Mouse (Mus musculus) spleen, adult 2 months (tissue): ENCODE results near the gene Gfod2. TPM values are rescaled to one million over a fixed set of nuclear protein-coding genes. Genes with fewer than 3 reads are reported as not detected.

Source experiments
- DNase-seq, 2 experiments: peaks; one replicate each; pipeline versions ENCODE4 v3.0.0 to v3.0.0-alpha.2; 2012 to 2021; ENCODE audit warnings: low spot score in 2 of 2, low read depth in 1 of 2
- H3K27ac ChIP-seq: fragments of 200-500 bp; 2 replicates; pipeline ENCODE4 v1.5.1; 2012; ENCODE audit warnings: low read length, inconsistent platforms; ENCODE audit not compliant: insufficient read depth
- H3K27me3 ChIP-seq: fragments of 200-500 bp; 2 replicates; pipeline ENCODE4 v1.6.1; 2012; ENCODE audit warnings: mild to moderate bottlenecking, moderate library complexity, low read length, inconsistent platforms; ENCODE audit not compliant: control insufficient read depth, insufficient read depth
- H3K36me3 ChIP-seq: fragments of 200-500 bp; 2 replicates; pipeline ENCODE4 v1.6.1; 2012; ENCODE audit warnings: mild to moderate bottlenecking, low read length, inconsistent platforms; ENCODE audit not compliant: control insufficient read depth, insufficient read depth
- H3K4me1 ChIP-seq: fragments of 200-500 bp; 2 replicates; pipeline ENCODE4 v1.6.1; 2011; ENCODE audit warnings: inconsistent platforms; ENCODE audit not compliant: control insufficient read depth, insufficient read depth, insufficient read length
- H3K4me3 ChIP-seq: fragments of 200-500 bp; 2 replicates; pipeline ENCODE4 v1.5.1; 2011; ENCODE audit warnings: mild to moderate bottlenecking, inconsistent platforms; ENCODE audit not compliant: insufficient read depth, insufficient read length; ENCODE audit errors: extremely low read depth
- CTCF ChIP-seq: fragments of 200-500 bp; IDR thresholded peaks from 2 replicates; pipeline ENCODE4 v1.5.1; 2011; ENCODE audit warnings: mild to moderate bottlenecking, inconsistent platforms; ENCODE audit not compliant: insufficient read depth, insufficient read length, insufficient replicate concordance; ENCODE audit errors: extremely low read depth
- POLR2A ChIP-seq: fragments of 200-500 bp; IDR thresholded peaks from 2 replicates; pipeline ENCODE4 v1.6.1; 2011; ENCODE audit warnings: low read depth, low read length, inconsistent platforms
- WGBS: fragments of 180-500 bp; shearing (Covaris S2); methylation state at CpG from one replicate; pipeline ENCODE4 v1.1.7; 2018; 5-methylcytosine and 5-hydroxymethylcytosine counted together
- polyA plus RNA-seq: library from polyadenylated mRNA; depleted of rRNA; stranded (reverse); fragments of >200 nt; gene quantifications from 2 replicates; pipeline ENCODE4 v1.2.3, GENCODE M21; 2012

Gene Gfod2
- polyA plus RNA-seq, 1 experiment: 2.4 TPM

DNA sequence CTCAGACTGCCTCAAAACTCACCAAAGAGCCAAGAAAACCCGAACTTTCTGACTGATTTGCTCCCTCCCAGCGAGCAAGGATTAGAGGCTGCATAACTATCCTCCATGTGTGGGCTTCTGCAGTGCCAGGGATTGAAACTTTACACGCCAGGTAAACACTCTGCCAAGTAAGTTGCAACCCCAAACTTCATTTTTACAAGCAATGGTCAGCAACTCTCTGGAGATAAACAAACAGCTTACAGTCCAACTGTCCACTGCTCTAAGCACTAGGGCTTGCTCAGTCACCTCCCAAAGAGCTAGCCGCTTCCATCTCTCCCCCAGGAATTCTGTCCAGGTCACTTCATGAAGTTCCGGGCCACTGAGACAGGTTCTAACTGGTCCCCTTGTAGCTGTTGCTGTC, 39.9 kb upstream of the Gfod2 start:
- H3K36me3 ChIP-seq: peaks cover 3% of the 10 kb centered on the region; the same call in 1 of the 2 replicates
- no peaks in the 10 kb centered on the region for H3K27me3 ChIP-seq
- TF ChIP-seq CTCF (no peak), POLR2A (no peak)
- no peak overlapping the region for H3K27ac ChIP-seq
- no peaks in the 10 kb centered on the region for H3K4me1 ChIP-seq
- H3K4me3 ChIP-seq: no peak overlapping the region
- DNase-seq: no peak
- 96% methylated on average over 5 of the region's 5 CpGs for WGBS

DNA sequence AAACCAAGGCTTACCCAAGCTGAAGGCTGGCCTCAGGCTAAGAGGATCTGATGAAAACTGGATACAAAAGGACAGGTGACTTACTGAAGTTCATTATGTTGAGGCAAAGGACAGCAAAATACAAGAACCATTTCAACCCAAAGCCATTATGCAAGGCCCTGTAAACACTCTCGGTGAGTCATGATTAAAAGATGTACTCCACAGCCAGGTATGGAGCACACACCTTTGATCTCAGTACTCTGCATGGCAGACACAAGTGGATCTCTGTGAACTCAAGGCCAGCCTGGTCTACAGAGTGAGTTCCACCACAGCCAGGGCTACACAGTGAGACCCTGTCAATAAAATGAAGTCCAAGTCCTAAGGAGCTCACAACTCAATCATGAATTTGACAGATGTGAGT, 37.3 kb upstream of the Gfod2 start:
- H3K4me1 ChIP-seq: no peaks in the 10 kb centered on the region
- peaks cover 3% of the 10 kb centered on the region; the same call in 1 of the 2 replicates for H3K36me3 ChIP-seq
- H3K27me3 ChIP-seq: no peaks in the 10 kb centered on the region
- no peak for DNase-seq
- no peak overlapping the region for H3K27ac ChIP-seq
- no peak for TF ChIP-seq CTCF
- TF ChIP-seq POLR2A: no peak
- no peak overlapping the region for H3K4me3 ChIP-seq
- WGBS: 100% methylated on average over 1 of the region's 1 CpGs

- H3K27ac ChIP-seq: no peak overlapping the region
- H3K4me1 ChIP-seq: peaks cover 2% of the 10 kb centered on the region; the same call in 1 of the 2 replicates
- peaks cover 2% of the 10 kb centered on the region; the same call in 1 of the 2 replicates for H3K36me3 ChIP-seq
Observed at GRCm38 (mm10) chr8:105794009-105794598, 35.6 kb upstream of the Gfod2 start.

DNA sequence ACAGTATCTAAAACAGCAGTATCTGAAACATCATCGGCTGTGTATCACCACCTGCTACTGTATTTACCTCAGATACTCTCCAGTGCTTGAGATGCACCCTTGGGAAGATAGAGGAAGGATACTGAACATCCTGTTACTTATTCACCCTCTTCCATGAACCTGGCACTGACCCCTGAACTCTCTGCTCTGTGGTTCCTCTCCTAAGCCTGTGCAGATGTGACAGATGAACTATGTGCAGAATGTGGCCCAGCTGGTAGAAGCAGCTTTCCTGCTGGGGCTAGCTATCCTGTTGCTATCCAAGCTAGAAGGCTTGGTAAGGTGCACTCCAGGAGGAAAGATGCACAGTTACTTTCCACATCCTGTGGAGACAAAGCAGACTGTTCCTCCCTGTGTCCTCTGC, 34.9 kb upstream of the Gfod2 start:
- H3K4me3 ChIP-seq: no peak overlapping the region
- H3K27ac ChIP-seq: no peak overlapping the region
- no peak for DNase-seq
- peaks cover 4% of the 10 kb centered on the region; the same call in 1 of the 2 replicates for H3K4me1 ChIP-seq
- no peaks in the 10 kb centered on the region for H3K27me3 ChIP-seq
- peaks cover 2% of the 10 kb centered on the region; the same call in 1 of the 2 replicates for H3K36me3 ChIP-seq
- WGBS: 70% methylated on average over 1 of the region's 1 CpGs
- TF ChIP-seq POLR2A: no peak
- no peak for TF ChIP-seq CTCF

More at GRCm38 (mm10) chr8:105794009-105794598, 35.6 kb upstream of the Gfod2 start:
- Histone ChIP-seq H3K4me3 (no peak overlapping the region), H3K27me3 (no peaks in the 10 kb centered on the region)
- WGBS: 77% methylated on average over 3 of the region's 3 CpGs
- no peak for DNase-seq
- TF ChIP-seq POLR2A (no peak), CTCF (no peak)

DNA sequence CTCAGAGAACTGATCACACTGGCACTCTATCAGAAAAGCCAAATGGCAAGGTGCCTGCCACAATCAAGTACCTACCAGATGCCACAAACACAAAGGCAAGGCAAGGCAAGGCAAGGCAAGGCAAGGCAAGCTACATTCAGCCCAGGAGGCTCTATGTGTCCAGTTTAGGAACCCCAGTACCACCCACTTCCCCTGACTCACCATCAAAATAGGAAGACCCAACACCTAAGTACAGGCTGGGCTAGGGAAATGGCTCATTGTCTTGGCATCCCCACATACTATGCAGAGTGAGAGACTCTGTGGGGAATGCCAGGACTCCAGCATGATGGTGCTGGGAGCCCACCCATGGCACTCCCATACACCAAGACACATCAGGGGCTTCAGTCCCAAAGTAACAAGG, 31.2 kb upstream of the Gfod2 start:
- Histone ChIP-seq H3K27ac (no peak overlapping the region), H3K27me3 (no peaks in the 10 kb centered on the region), H3K36me3 (peaks cover 9% of the 10 kb centered on the region), H3K4me1 (peaks cover 4% of the 10 kb centered on the region; the same call in 1 of the 2 replicates), H3K4me3 (no peak overlapping the region)
- no peak for DNase-seq
- TF ChIP-seq CTCF: no peak
- TF ChIP-seq POLR2A: no peak

GRCm38 (mm10) chr8:105788927-105789326, 30.5 kb upstream of the Gfod2 start:
- H3K36me3 ChIP-seq: peaks cover 9% of the 10 kb centered on the region
- no peaks in the 10 kb centered on the region for H3K27me3 ChIP-seq
- WGBS: 5% methylated on average over 4 of the region's 4 CpGs
- no peak overlapping the region for H3K27ac ChIP-seq
- no peak for TF ChIP-seq CTCF
- no peak for TF ChIP-seq POLR2A
- no peak overlapping the region for H3K4me3 ChIP-seq
- DNase-seq: no peak
- peaks cover 4% of the 10 kb centered on the region; the same call in 1 of the 2 replicates for H3K4me1 ChIP-seq

GRCm38 (mm10) chr8:105788241-105788640, 29.8 kb upstream of the Gfod2 start:
- TF ChIP-seq CTCF (peak; percentile 22; the same call in 1 of the 2 replicates), POLR2A (no peak)
- peak; percentile 37 to 59 for DNase-seq
- peaks cover 4% of the 10 kb centered on the region; the same call in 1 of the 2 replicates for H3K4me1 ChIP-seq
- 91% methylated on average over 2 of the region's 2 CpGs for WGBS
- peaks cover 9% of the 10 kb centered on the region for H3K36me3 ChIP-seq
- no peak overlapping the region for H3K27ac ChIP-seq
- H3K27me3 ChIP-seq: no peaks in the 10 kb centered on the region
- H3K4me3 ChIP-seq: no peak overlapping the region
